Mouse (Mus musculus) kidney, embryonic 15.5 days (tissue): ENCODE results near the gene Hdac10. TPM values are rescaled to one million over a fixed set of nuclear protein-coding genes. Genes with fewer than 3 reads are reported as not detected.

Source experiments
- ATAC-seq: fragments of 200-750 bp; cut with Nextera tagmentation; replicated peaks from 2 replicates; pipeline ENCODE4 v1.8.0; 2017; ENCODE audit warnings: moderate TSS enrichment; ENCODE audit not compliant: low FRiP score
- H3K27ac ChIP-seq: fragments of 300-500 bp; sonication (generic); 2 replicates; pipeline ENCODE4 v1.5.1; 2015; ENCODE audit warnings: mild to moderate bottlenecking, inconsistent platforms
- H3K27me3 ChIP-seq: fragments of 300-500 bp; sonication (generic); 2 replicates; pipeline ENCODE4 v1.6.1; 2015; ENCODE audit warnings: inconsistent platforms
- H3K36me3 ChIP-seq: fragments of 300-500 bp; sonication (generic); 2 replicates; pipeline ENCODE4 v1.6.1; 2015; ENCODE audit warnings: inconsistent platforms
- H3K4me1 ChIP-seq: fragments of 300-500 bp; sonication (generic); 2 replicates; pipeline ENCODE4 v1.6.1; 2015; ENCODE audit warnings: inconsistent platforms
- H3K4me2 ChIP-seq: fragments of 300-500 bp; sonication (generic); 2 replicates; pipeline ENCODE4 v1.6.1; 2015; ENCODE audit warnings: moderate library complexity, mild to moderate bottlenecking, inconsistent platforms
- H3K4me3 ChIP-seq: fragments of 300-500 bp; sonication (generic); replicated peaks from 2 replicates; pipeline ENCODE4 v1.5.1; 2015; ENCODE audit warnings: mild to moderate bottlenecking, inconsistent platforms
- H3K9ac ChIP-seq: fragments of 300-500 bp; sonication (generic); 2 replicates; pipeline ENCODE4 v1.6.1; 2015; ENCODE audit warnings: mild to moderate bottlenecking, inconsistent platforms
- H3K9me3 ChIP-seq: fragments of 300-500 bp; sonication (generic); replicated peaks from 2 replicates; pipeline ENCODE4 v1.6.1; 2016; ENCODE audit warnings: inconsistent platforms
- WGBS: fragments of 180-500 bp; shearing (Covaris S2); methylation state at CpG from one replicate; pipeline ENCODE4 v1.1.7; 2015; ENCODE audit warnings: mixed read lengths; 5-methylcytosine and 5-hydroxymethylcytosine counted together
- polyA plus RNA-seq: library from polyadenylated mRNA; unstranded; fragments of >200 nt; fragmentation: Nextera tagmentation; extraction: Ambion mirVana; gene quantifications from 2 replicates; pipeline ENCODE4 v1.2.1, GENCODE M21; 2015

Hdac10 gene
- polyA plus RNA-seq, 1 experiment from 2014 or later: 19.3 TPM

DNA sequence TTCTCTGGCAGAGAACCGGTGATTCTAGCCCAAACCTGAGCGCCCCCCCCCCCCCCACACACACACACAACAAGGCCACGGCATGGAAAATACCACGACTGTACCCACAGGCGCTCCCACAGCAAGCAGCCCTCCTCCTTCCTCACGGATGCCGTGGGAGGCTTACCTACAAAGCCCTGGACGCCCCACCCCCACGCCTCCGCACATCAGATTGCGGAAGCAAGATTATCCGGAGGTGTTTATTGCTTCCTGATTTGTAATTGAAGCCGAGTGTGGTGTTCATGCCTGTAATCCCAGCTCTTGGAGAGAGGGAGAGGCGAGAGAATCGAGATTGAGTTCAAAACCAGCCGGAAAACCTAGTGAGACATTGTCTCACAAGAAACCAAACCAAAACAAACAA, 18.5 kb upstream of the Hdac10 start:
- Histone ChIP-seq H3K4me1 (peaks cover 57% of the 10 kb centered on the region), H3K9ac (0 out of 2 replicates have a peak overlapping the region, but pooled peaks have one; percentile 21), H3K9me3 (no peaks in the 10 kb centered on the region), H3K36me3 (0 out of 2 replicates have a peak, but pooled peaks cover 4% of the 10 kb centered on the region), H3K27me3 (peaks cover 45% of the 10 kb centered on the region), H3K4me3 (peak overlapping the region; percentile 40), H3K4me2 (peak overlapping the region; percentile 90), H3K27ac (no peak overlapping the region)
- ATAC-seq: no peak
- WGBS: 3% methylated on average over 16 of the region's 16 CpGs

DNA sequence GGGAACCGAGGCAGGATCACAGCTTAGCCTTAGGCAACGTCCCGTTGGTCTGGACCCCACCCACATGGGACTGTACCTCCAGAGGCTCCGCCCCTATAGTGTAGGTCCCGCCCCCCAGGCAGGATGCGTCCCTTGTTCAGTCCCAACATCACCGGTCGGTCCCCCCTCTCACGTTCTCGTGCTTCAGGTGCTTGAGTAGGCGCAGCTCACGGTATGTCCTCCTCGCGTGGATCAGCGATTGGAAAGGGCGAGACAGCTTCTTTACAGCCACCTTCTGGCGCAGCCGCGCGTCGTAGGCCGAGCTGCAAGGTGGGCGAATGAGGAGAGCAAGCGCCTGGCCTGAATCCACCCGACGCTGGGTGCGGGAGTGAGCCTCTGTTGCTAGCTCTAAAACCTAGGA, 18.0 kb upstream of the Hdac10 start:
- Histone ChIP-seq H3K9ac (0 out of 2 replicates have a peak overlapping the region, but pooled peaks have one; percentile 21), H3K4me2 (peak overlapping the region; percentile 90), H3K4me1 (peaks cover 62% of the 10 kb centered on the region), H3K27me3 (peaks cover 48% of the 10 kb centered on the region), H3K4me3 (peak overlapping the region; percentile 40), H3K9me3 (no peaks in the 10 kb centered on the region), H3K36me3 (0 out of 2 replicates have a peak, but pooled peaks cover 4% of the 10 kb centered on the region), H3K27ac (no peak overlapping the region)
- WGBS: 2% methylated on average over 27 of the region's 27 CpGs
- peak; percentile 38 for ATAC-seq

DNA sequence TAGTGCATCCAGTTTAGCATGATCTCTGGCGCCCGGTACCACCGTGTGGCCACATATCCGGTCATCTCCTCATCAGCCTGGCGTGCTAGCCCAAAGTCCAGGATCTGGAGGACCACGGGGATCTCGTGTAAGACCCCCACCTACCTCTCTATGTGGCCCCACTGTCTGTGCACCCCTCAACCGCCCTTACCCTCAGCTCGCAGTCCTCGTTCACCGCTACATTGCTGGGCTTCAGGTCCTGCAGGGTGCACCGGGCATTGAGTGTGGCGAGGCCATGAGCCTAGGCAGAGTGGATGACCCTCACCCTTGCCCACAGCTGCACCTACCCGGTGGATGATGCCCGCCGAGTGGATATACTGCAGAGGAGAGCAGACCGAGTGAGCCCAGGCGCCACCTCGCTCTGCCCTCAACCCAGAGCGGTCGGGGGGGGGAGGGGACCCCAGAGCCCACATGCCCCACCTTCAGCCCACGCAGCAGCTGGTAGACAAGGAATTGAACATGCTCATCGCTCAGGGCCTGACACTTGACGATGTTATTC, 17.4 kb upstream of the Hdac10 start:
- 73% methylated on average over 24 of the region's 24 CpGs for WGBS
- Histone ChIP-seq H3K9ac (no peak overlapping the region), H3K9me3 (no peaks in the 10 kb centered on the region), H3K27ac (no peak overlapping the region), H3K36me3 (0 out of 2 replicates have a peak, but pooled peaks cover 4% of the 10 kb centered on the region), H3K4me1 (peaks cover 69% of the 10 kb centered on the region), H3K4me3 (peak overlapping the region; percentile 40; the same call in 1 of the 2 replicates), H3K27me3 (peaks cover 55% of the 10 kb centered on the region), H3K4me2 (peak overlapping the region; percentile 90)
- ATAC-seq: no peak

DNA sequence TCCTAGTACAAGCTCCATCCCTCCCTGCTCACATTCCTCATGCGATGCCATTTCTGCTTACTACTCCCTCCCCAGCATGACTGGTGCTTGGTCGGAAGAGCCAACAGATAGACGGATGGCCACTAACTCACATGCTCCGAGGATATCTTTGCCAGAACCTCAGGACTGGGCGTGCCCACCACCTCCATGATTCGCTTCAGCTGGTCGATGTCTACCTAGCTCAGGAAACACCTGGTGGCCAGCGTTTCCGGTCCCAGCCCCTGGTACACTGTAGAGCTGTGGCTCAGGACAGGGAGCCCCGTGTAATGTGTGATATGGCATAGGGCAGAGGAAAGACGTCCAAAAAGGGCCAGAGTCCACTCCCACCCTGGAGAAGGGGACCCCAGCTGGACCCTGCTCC, 16.5 kb upstream of the Hdac10 start:
- H3K4me1 ChIP-seq: peaks cover 73% of the 10 kb centered on the region
- H3K4me2 ChIP-seq: no peak overlapping the region
- no peak overlapping the region for H3K9ac ChIP-seq
- H3K27ac ChIP-seq: no peak overlapping the region
- ATAC-seq: no peak
- no peaks in the 10 kb centered on the region for H3K9me3 ChIP-seq
- H3K36me3 ChIP-seq: 0 out of 2 replicates have a peak, but pooled peaks cover 4% of the 10 kb centered on the region
- no peak overlapping the region for H3K4me3 ChIP-seq
- peaks cover 64% of the 10 kb centered on the region for H3K27me3 ChIP-seq
- WGBS: 84% methylated on average over 11 of the region's 11 CpGs

DNA sequence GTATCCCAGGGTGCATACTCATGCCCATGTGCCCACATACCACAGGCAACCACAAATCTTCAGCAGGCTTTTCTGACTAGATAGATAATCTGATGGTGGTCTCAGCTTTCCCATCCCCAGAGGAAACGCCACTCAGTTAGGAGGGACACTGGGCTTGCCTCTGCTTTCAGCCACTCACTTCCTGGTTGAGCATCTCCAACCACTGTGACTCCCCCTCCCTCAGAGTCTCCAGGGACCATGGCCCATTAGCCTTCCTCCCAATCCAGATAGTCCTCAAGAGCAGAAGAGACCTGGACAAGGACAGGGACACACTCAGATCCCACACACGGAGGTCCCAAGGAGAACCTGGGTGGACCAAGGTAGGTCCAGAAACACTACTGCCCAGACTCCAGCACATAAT, 14.6 kb upstream of the Hdac10 start:
- H3K4me1 ChIP-seq: peaks cover 62% of the 10 kb centered on the region
- H3K27me3 ChIP-seq: peaks cover 73% of the 10 kb centered on the region
- 76% methylated on average over 2 of the region's 2 CpGs for WGBS

DNA sequence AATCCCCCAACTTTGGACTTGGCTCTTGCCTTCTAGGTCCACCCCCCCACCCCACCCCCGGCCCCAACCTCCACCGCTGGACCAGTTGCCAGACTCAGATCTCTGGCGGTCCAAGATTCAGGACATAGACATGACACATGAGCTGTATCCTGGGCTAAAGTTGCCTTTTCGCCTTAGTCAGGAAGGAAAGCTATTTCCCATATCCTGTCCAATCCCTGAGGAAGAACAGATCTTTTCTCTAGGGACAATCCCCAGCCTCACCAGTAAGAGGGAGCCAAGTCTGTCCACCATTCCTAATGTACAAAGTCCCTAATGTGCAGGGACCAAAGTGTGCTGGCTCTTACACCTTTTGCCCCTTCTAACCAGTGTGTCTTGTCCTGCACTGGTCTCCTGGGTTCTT, 13.4 kb upstream of the Hdac10 start:
- Histone ChIP-seq H3K4me3 (no peak overlapping the region), H3K9me3 (no peaks in the 10 kb centered on the region), H3K9ac (no peak overlapping the region), H3K4me2 (peak overlapping the region; percentile 97; the same call in 1 of the 2 replicates), H3K27ac (0 out of 2 replicates have a peak overlapping the region, but pooled peaks have one; percentile 75), H3K27me3 (peaks cover 65% of the 10 kb centered on the region), H3K4me1 (peaks cover 53% of the 10 kb centered on the region), H3K36me3 (0 out of 2 replicates have a peak, but pooled peaks cover 4% of the 10 kb centered on the region)
- no peak for ATAC-seq
- 49% methylated on average over 4 of the region's 4 CpGs for WGBS

More for the DNA sequence above, 14.6 kb upstream of the Hdac10 start:
- Histone ChIP-seq H3K9ac (no peak overlapping the region), H3K9me3 (no peaks in the 10 kb centered on the region), H3K36me3 (0 out of 2 replicates have a peak, but pooled peaks cover 4% of the 10 kb centered on the region), H3K4me2 (no peak overlapping the region), H3K4me3 (no peak overlapping the region), H3K27ac (no peak overlapping the region)
- no peak for ATAC-seq

DNA sequence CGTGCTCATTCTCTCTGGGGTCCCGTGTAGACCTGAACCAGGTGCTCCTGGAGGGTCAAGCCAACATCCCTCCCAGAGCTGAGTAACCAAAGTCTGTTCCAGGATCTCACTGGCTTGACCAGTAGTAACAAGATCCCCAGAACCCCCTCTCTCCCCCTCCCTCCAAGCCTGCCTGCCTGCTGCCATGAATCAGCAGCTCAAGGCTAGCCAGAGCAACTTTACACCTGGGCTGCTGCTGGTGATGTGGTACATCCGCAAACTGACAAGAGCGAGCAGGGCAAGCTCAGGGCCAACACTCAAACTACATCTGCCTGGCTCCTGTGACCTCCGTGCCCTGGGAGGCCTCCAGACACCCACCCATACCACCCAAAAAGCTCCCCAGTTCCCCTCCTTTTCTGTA, 12.9 kb upstream of the Hdac10 start:
- Histone ChIP-seq H3K36me3 (0 out of 2 replicates have a peak, but pooled peaks cover 4% of the 10 kb centered on the region), H3K4me1 (peaks cover 49% of the 10 kb centered on the region), H3K4me2 (peak overlapping the region; percentile 97; the same call in 1 of the 2 replicates), H3K9ac (no peak overlapping the region), H3K27me3 (peaks cover 63% of the 10 kb centered on the region), H3K4me3 (peak overlapping the region; percentile 61; the same call in 1 of the 2 replicates), H3K27ac (peak overlapping the region; percentile 75), H3K9me3 (no peaks in the 10 kb centered on the region)
- 0 out of 2 replicates have a peak, but pooled peaks have one; percentile 23 for ATAC-seq
- 6% methylated on average over 5 of the region's 5 CpGs for WGBS

DNA sequence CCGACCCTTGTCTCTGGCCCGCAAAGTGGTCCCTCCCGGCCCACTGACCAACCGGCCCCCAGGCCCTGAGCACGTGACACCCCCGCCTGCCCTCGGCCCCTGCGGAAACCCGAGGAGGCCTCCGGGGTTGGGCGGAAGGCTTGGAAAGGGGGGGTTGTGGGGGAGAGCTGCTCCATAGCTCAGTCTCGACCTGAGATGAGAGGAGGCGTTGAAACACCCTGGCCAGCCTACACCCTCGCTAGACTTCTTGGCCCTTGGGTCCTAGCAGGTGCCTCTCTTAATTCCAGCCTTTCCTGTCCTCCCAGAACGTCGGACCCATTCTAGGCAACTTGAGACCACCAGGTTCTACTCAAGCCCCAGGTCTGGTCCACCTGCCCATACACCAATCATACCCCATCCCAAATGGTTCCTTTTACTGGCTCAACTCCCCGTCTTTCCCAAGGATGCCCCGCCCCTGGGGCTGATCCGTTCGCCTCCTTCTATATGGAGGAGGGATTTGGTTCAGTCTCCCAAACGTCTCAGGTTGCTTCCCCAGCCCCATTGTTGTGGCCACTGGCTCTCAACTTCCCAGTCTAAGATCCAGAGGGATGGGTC, 12.3 kb upstream of the Hdac10 start, which contains the start of gene Mapk12:
Gene Mapk12 (minus strand): TSS at position 45 of the 594 bp plus-strand sequence.
- H3K9ac ChIP-seq: peak within 1 kb of the TSS; percentile 56
- 0 out of 2 replicates have a peak, but pooled peaks cover 4% of the 10 kb centered on the region for H3K36me3 ChIP-seq
- H3K4me2 ChIP-seq: peak within 1 kb of the TSS; percentile 97
- H3K27me3 ChIP-seq: peaks cover 56% of the 10 kb centered on the region
- peaks cover 42% of the 10 kb centered on the region for H3K4me1 ChIP-seq
- WGBS: under 1% methylated on average over 21 of the region's 21 CpGs
- H3K27ac ChIP-seq: peak within 1 kb of the TSS; percentile 75
- H3K4me3 ChIP-seq: peak within 1 kb of the TSS; percentile 61
- peak; percentile 82 for ATAC-seq
- H3K9me3 ChIP-seq: no peaks in the 10 kb centered on the region

DNA sequence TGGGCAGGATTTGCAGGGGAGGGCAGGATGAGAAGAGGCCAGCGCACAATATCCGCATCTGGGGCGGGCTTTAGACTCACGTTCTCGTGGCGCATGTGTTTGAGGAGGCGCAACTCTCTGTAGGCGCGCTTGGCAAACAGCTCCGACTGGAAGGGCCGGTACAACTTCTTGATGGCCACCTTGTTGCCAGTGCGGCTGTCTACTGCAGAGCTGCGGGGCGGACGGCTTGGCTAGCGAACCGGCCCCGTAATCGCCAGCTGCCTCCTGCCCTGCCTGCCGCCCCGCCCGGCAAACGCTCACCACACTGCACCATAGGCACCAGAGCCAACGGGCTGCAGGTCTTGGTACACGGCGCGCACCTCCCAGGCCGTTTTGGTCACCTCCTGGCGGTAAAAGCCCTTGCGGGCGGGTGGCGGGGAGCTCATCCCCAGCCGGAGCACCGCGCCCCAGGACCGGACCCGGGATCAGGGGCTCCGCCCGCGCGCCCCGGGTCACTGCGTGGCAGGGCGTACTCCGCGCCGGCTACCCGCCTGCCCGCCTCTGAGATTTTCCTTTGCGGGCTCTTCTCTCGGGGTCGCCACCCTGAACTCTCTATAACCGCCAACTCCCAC, 11.7 kb upstream of the Hdac10 start:
- Histone ChIP-seq H3K9me3 (no peaks in the 10 kb centered on the region), H3K27me3 (peaks cover 50% of the 10 kb centered on the region), H3K4me2 (peak overlapping the region; percentile 97), H3K27ac (peak overlapping the region; percentile 75), H3K9ac (peak overlapping the region; percentile 56), H3K4me3 (peak overlapping the region; percentile 61), H3K4me1 (peaks cover 42% of the 10 kb centered on the region), H3K36me3 (no peaks in the 10 kb centered on the region)
- WGBS: under 1% methylated on average over 53 of the region's 53 CpGs
- ATAC-seq: peak; percentile 30; the same call in 1 of the 2 replicates

DNA sequence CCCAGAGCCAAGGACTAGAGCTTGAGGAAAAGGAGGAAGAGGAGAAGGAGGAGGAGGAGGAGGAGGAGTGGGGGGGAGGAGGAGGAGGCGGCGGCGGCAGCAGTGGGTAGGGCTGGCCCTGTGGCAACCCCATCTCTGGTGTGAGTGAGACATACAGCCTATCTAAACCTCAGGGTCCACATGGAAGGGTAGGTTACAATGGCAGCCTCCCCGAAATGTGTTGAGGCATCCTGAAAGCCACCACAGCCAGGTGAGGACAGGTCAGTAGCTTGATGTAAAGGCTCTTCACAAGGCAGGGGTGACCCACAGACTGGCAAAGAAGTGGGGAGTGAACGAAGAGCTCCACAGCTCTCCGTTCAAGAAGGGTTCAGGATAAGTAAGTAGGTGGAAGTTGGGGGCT, 10.0 kb upstream of the Hdac10 start:
- Histone ChIP-seq H3K9me3 (no peaks in the 10 kb centered on the region), H3K36me3 (no peaks in the 10 kb centered on the region), H3K9ac (no peak overlapping the region), H3K4me1 (peaks cover 42% of the 10 kb centered on the region), H3K4me2 (no peak overlapping the region), H3K27ac (no peak overlapping the region), H3K4me3 (no peak overlapping the region), H3K27me3 (peaks cover 40% of the 10 kb centered on the region)
- ATAC-seq: no peak
- 87% methylated on average over 6 of the region's 6 CpGs for WGBS

DNA sequence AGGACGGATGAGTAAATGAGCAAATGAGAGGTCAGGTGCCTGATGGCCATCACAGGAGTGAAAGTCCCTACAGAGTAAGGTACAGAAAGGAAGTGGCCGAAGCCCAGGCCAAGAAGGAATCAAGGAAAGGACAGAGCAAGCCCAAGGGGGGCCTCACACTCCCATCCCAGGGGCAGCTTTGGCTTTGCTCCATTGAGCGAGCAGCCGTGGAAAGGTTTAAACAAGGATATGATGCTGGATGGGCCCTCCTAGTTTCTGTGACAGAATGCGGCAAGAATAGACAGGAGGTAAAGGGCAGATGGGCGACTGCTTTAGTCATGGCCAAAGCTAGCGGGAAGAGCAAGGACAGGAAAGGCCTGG, 9.5 kb upstream of the Hdac10 start:
- Histone ChIP-seq H3K27me3 (peaks cover 40% of the 10 kb centered on the region), H3K4me2 (no peak overlapping the region), H3K4me1 (peaks cover 41% of the 10 kb centered on the region), H3K4me3 (no peak overlapping the region), H3K27ac (no peak overlapping the region), H3K9ac (no peak overlapping the region), H3K36me3 (no peaks in the 10 kb centered on the region), H3K9me3 (no peaks in the 10 kb centered on the region)
- WGBS: 69% methylated on average over 7 of the region's 7 CpGs
- no peak for ATAC-seq
